Mouse (Mus musculus) hindbrain, embryonic 11.5 days (tissue): ENCODE results near the gene Gm28230. TPM values are rescaled to one million over a fixed set of nuclear protein-coding genes. Genes with fewer than 3 reads are reported as not detected.
A peak's percentile ranks its signal among the peaks of the same experiment; 100 is the strongest.

ENCODE experiments used
- ATAC-seq: fragments of 200-750 bp; cut with Nextera tagmentation; 2 replicates; pipeline ENCODE4 v1.8.0; 2017; ENCODE audit warnings: mild to moderate bottlenecking, moderate TSS enrichment, moderate library complexity; ENCODE audit not compliant: low FRiP score
- DNase-seq: peaks from one replicate; pipeline ENCODE4 v3.0.0-alpha.2; 2015; ENCODE audit warnings: low spot score
- H3K27ac ChIP-seq: fragments of 300-500 bp; sonication (generic); 2 replicates; pipeline ENCODE4 v1.5.1; 2014; ENCODE audit warnings: mild to moderate bottlenecking, low read depth, low read length
- H3K27me3 ChIP-seq: fragments of 300-500 bp; sonication (generic); 2 replicates; pipeline ENCODE4 v1.6.1; 2014; ENCODE audit warnings: mild to moderate bottlenecking, low read length, moderate library complexity, mixed read lengths; ENCODE audit not compliant: control insufficient read depth, insufficient read depth
- H3K36me3 ChIP-seq: fragments of 300-500 bp; sonication (generic); 2 replicates; pipeline ENCODE4 v1.6.1; 2014; ENCODE audit warnings: mild to moderate bottlenecking, low read length, moderate library complexity, mixed read lengths; ENCODE audit not compliant: control insufficient read depth, insufficient read depth
- H3K4me1 ChIP-seq: fragments of 300-500 bp; sonication (generic); replicated peaks from 2 replicates; pipeline ENCODE4 v1.6.1; 2014; ENCODE audit warnings: low read length, mixed read lengths; ENCODE audit not compliant: control insufficient read depth, insufficient read depth
- H3K4me2 ChIP-seq: fragments of 300-500 bp; sonication (generic); replicated peaks from 2 replicates; pipeline ENCODE4 v1.6.1; 2014; ENCODE audit warnings: mild to moderate bottlenecking, low read depth, low read length
- H3K4me3 ChIP-seq: fragments of 300-500 bp; sonication (generic); 2 replicates; pipeline ENCODE4 v1.5.1; 2014; ENCODE audit warnings: low read depth, low read length
- H3K9ac ChIP-seq: fragments of 300-500 bp; sonication (generic); 2 replicates; pipeline ENCODE4 v1.6.1; 2014; ENCODE audit warnings: low read depth, low read length
- H3K9me3 ChIP-seq: fragments of 300-500 bp; sonication (generic); 2 replicates; pipeline ENCODE4 v1.6.1; 2016; ENCODE audit warnings: low read length; ENCODE audit not compliant: control insufficient read depth
- WGBS: fragments of 180-500 bp; shearing (Covaris S2); extraction: QIAGEN DNeasy Blood & Tissue Kit; methylation state at CpG from one replicate; pipeline ENCODE4 v1.1.7; 2014; 5-methylcytosine and 5-hydroxymethylcytosine counted together
- polyA plus RNA-seq: library from polyadenylated mRNA; unstranded; fragments of >200 nt; fragmentation: Nextera tagmentation; extraction: Ambion mirVana; gene quantifications from 2 replicates; pipeline ENCODE4 v1.2.1, GENCODE M21; 2014

Gm28230 gene
- polyA plus RNA-seq = 0.73 and 0.89 TPM in 2 replicates

GRCm38 (mm10) chr2:74726551-74726950 is at the start of gene Gm28230:
Gm28230 (plus strand) TSS chr2:74726728.
- peak within 1 kb of the TSS; percentile 88 for H3K27ac ChIP-seq
- no peaks in the 10 kb centered on the region for H3K36me3 ChIP-seq
- peaks cover 96% of the 10 kb centered on the region for H3K27me3 ChIP-seq
- H3K4me1 ChIP-seq = no peaks in the 10 kb centered on the region; the same call in 1 of the 2 replicates
- no peak for DNase-seq
- no peaks in the 10 kb centered on the region for H3K9me3 ChIP-seq
- WGBS = 5% methylated on average over 5 of the region's 5 CpGs
- H3K4me2 ChIP-seq = peak within 1 kb of the TSS; percentile 39
- peak within 1 kb of the TSS; percentile 66 for H3K9ac ChIP-seq
- peak within 1 kb of the TSS; percentile 58 for H3K4me3 ChIP-seq
- no peak for ATAC-seq

GRCm38 (mm10) chr2:74677106-74677505 is 49.4 kb upstream of the Gm28230 start:
- Histone ChIP-seq H3K27me3 (peaks cover 99% of the 10 kb centered on the region), H3K36me3 (no peaks in the 10 kb centered on the region), H3K4me1 (0 out of 2 replicates have a peak, but pooled peaks cover 2% of the 10 kb centered on the region), H3K9me3 (no peaks in the 10 kb centered on the region), H3K27ac (no peak overlapping the region), H3K4me2 (no peak overlapping the region), H3K4me3 (no peak overlapping the region), H3K9ac (no peak overlapping the region)
- no peak for ATAC-seq
- DNase-seq = no peak
- 6% methylated on average over 2 of the region's 2 CpGs for WGBS

- 1% methylated on average over 15 of the region's 15 CpGs for WGBS
- Histone ChIP-seq H3K4me3 (no peak within 1 kb of the TSS), H3K9me3 (no peaks in the 10 kb centered on the region), H3K9ac (no peak within 1 kb of the TSS), H3K27me3 (peaks cover 99% of the 10 kb centered on the region), H3K36me3 (no peaks in the 10 kb centered on the region), H3K27ac (no peak within 1 kb of the TSS), H3K4me1 (peaks cover 8% of the 10 kb centered on the region), H3K4me2 (no peak within 1 kb of the TSS)
- DNase-seq (no peak), ATAC-seq (no peak)
These were observed 47.5 kb upstream of the Gm28230 start, which contains the start of gene Hoxd11 for GRCm38 (mm10) chr2:74678891-74679595. Hoxd11 (plus strand) TSS chr2:74679557.

GRCm38 (mm10) chr2:74679596-74679971 is 46.9 kb upstream of the Gm28230 start:
- DNase-seq = peak; percentile 65
- no peaks in the 10 kb centered on the region for H3K36me3 ChIP-seq
- peaks cover 99% of the 10 kb centered on the region for H3K27me3 ChIP-seq
- under 1% methylated on average over 26 of the region's 26 CpGs for WGBS
- no peak for ATAC-seq
- peaks cover 8% of the 10 kb centered on the region for H3K4me1 ChIP-seq
- H3K9me3 ChIP-seq = no peaks in the 10 kb centered on the region
- no peak overlapping the region for H3K9ac ChIP-seq
- no peak overlapping the region for H3K4me3 ChIP-seq
- no peak overlapping the region for H3K27ac ChIP-seq
- H3K4me2 ChIP-seq = no peak overlapping the region

GRCm38 (mm10) chr2:74679980-74680379 is 46.5 kb upstream of the Gm28230 start:
- H3K4me2 ChIP-seq = no peak overlapping the region
- no peak overlapping the region for H3K27ac ChIP-seq
- 0% methylated on average over 23 of the region's 23 CpGs for WGBS
- H3K36me3 ChIP-seq = no peaks in the 10 kb centered on the region
- H3K4me1 ChIP-seq = peaks cover 8% of the 10 kb centered on the region
- H3K27me3 ChIP-seq = peaks cover 99% of the 10 kb centered on the region
- H3K9ac ChIP-seq = no peak overlapping the region
- no peak overlapping the region for H3K4me3 ChIP-seq
- ATAC-seq (no peak), DNase-seq (no peak)
- no peaks in the 10 kb centered on the region for H3K9me3 ChIP-seq

GRCm38 (mm10) chr2:74680561-74681398 is 45.7 kb upstream of the Gm28230 start:
- 2% methylated on average over 21 of the region's 21 CpGs for whole genome bisulfite sequencing
- H3K4me3 ChIP-seq = no peak overlapping the region
- peaks cover 98% of the 10 kb centered on the region for H3K27me3 ChIP-seq
- no peak for ATAC-seq
- H3K9ac ChIP-seq = no peak overlapping the region
- H3K36me3 ChIP-seq = no peaks in the 10 kb centered on the region
- no peak overlapping the region for H3K27ac ChIP-seq
- peaks cover 8% of the 10 kb centered on the region for H3K4me1 ChIP-seq
- H3K9me3 ChIP-seq = no peaks in the 10 kb centered on the region
- DNase-seq = peak; percentile 59
- H3K4me2 ChIP-seq = no peak overlapping the region

- Histone ChIP-seq H3K27me3 (peaks cover 94% of the 10 kb centered on the region), H3K4me2 (peak overlapping the region; percentile 25), H3K27ac (no peak overlapping the region), H3K9me3 (no peaks in the 10 kb centered on the region), H3K4me1 (peaks cover 8% of the 10 kb centered on the region), H3K4me3 (peak overlapping the region; percentile 10; the same call in 1 of the 2 replicates), H3K36me3 (no peaks in the 10 kb centered on the region), H3K9ac (no peak overlapping the region)
- no peak for DNase-seq
- 0 out of 2 replicates have a peak, but pooled peaks have one; percentile 33 for ATAC-seq
- under 1% methylated on average over 74 of the region's 78 CpGs for WGBS
These were observed 44.7 kb upstream of the Gm28230 start for GRCm38 (mm10) chr2:74681594-74682531.

- Histone ChIP-seq H3K4me1 (peaks cover 8% of the 10 kb centered on the region), H3K9me3 (no peaks in the 10 kb centered on the region), H3K27ac (no peak overlapping the region), H3K36me3 (no peaks in the 10 kb centered on the region), H3K4me3 (peak overlapping the region; percentile 8; the same call in 1 of the 2 replicates), H3K27me3 (peaks cover 94% of the 10 kb centered on the region), H3K4me2 (no peak overlapping the region; the same call in 1 of the 2 replicates), H3K9ac (no peak overlapping the region)
- ATAC-seq = no peak
- DNase-seq = no peak
- WGBS = 1% methylated on average over 24 of the region's 51 CpGs
These were observed 43.7 kb upstream of the Gm28230 start for GRCm38 (mm10) chr2:74682796-74683195.
